Mouse (Mus musculus) heart, embryonic 11.5 days (tissue): ENCODE data around the gene Ak1. TPM values are rescaled to one million over a fixed set of nuclear protein-coding genes. Genes with fewer than 3 reads are reported as not detected.

ENCODE experiments used
- ATAC-seq: fragments of 200-750 bp; cut with Nextera tagmentation; replicated peaks from 2 replicates; pipeline ENCODE4 v1.8.0; 2017; ENCODE audit warnings: moderate library complexity; ENCODE audit not compliant: insufficient number of reproducible peaks, low FRiP score, low TSS enrichment
- H3K27ac ChIP-seq: fragments of 300-500 bp; sonication (generic); 2 replicates; pipeline ENCODE4 v1.5.1; 2014; ENCODE audit warnings: mild to moderate bottlenecking, low read depth, low read length
- H3K27me3 ChIP-seq: fragments of 300-500 bp; sonication (generic); 2 replicates; pipeline ENCODE4 v1.6.1; 2014; ENCODE audit warnings: mild to moderate bottlenecking, low read length, mixed read lengths; ENCODE audit not compliant: control insufficient read depth, insufficient read depth
- H3K36me3 ChIP-seq: fragments of 300-500 bp; sonication (generic); 2 replicates; pipeline ENCODE4 v1.6.1; 2014; ENCODE audit warnings: mild to moderate bottlenecking, low read length, moderate library complexity, mixed read lengths; ENCODE audit not compliant: control insufficient read depth, insufficient read depth
- H3K4me1 ChIP-seq: fragments of 300-500 bp; sonication (generic); 2 replicates; pipeline ENCODE4 v1.6.1; 2014; ENCODE audit warnings: low read length; ENCODE audit not compliant: control insufficient read depth, insufficient read depth
- H3K4me2 ChIP-seq: fragments of 300-500 bp; sonication (generic); 2 replicates; pipeline ENCODE4 v1.6.1; 2014; ENCODE audit warnings: mild to moderate bottlenecking, moderate library complexity
- H3K4me3 ChIP-seq: fragments of 300-500 bp; sonication (generic); 2 replicates; pipeline ENCODE4 v1.5.1; 2014; ENCODE audit warnings: low read depth, low read length
- H3K9ac ChIP-seq: fragments of 300-500 bp; sonication (generic); 2 replicates; pipeline ENCODE4 v1.6.1; 2014; ENCODE audit warnings: mild to moderate bottlenecking, low read depth, low read length, moderate library complexity
- H3K9me3 ChIP-seq: fragments of 300-500 bp; sonication (generic); replicated peaks from 2 replicates; pipeline ENCODE4 v1.6.1; 2016; ENCODE audit warnings: low read length; ENCODE audit not compliant: control insufficient read depth
- WGBS: fragments of 180-500 bp; shearing (Covaris S2); extraction: QIAGEN DNeasy Blood & Tissue Kit; methylation state at CpG from one replicate; pipeline ENCODE4 v1.1.7; 2014; ENCODE audit not compliant: insufficient replicate concordance; 5-methylcytosine and 5-hydroxymethylcytosine counted together
- polyA plus RNA-seq: library from polyadenylated mRNA; unstranded; fragments of >200 nt; fragmentation: Nextera tagmentation; extraction: Ambion mirVana; gene quantifications from 2 replicates; pipeline ENCODE4 v1.2.1, GENCODE M21; 2014

Gene Ak1
- 212 and 221 TPM in 2 replicates for polyA plus RNA-seq

DNA sequence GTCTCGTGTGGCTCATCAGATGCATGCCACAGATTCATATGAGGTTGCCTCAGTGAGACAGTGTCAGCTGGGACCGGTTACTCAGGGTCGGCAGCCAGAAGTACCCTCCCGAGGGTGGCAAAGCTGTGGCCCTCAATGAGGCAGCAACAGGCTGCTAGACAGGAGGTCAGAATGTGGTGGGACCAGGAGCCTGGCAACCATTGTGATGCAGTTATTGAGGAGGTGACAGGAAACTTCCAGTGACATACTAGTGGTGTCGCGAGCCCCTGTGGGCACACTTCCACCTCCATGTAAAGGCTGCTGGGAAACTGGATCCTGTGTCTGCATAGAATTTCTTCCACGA is at the start of gene Ak1:
Ak1 (plus strand) TSS at position 242 of the 343 bp plus-strand sequence.
- 4% methylated on average over 7 of the region's 7 CpGs for WGBS
- Histone ChIP-seq H3K36me3 (peaks cover 10% of the 10 kb centered on the region), H3K4me1 (peaks cover 60% of the 10 kb centered on the region), H3K4me2 (peak within 1 kb of the TSS; percentile 46), H3K4me3 (no peak within 1 kb of the TSS), H3K27me3 (no peaks in the 10 kb centered on the region), H3K9me3 (no peaks in the 10 kb centered on the region), H3K27ac (peak within 1 kb of the TSS; percentile 96), H3K9ac (peak within 1 kb of the TSS; percentile 52; the same call in 1 of the 2 replicates)
- peak; percentile 1; the same call in 1 of the 2 replicates for ATAC-seq

DNA sequence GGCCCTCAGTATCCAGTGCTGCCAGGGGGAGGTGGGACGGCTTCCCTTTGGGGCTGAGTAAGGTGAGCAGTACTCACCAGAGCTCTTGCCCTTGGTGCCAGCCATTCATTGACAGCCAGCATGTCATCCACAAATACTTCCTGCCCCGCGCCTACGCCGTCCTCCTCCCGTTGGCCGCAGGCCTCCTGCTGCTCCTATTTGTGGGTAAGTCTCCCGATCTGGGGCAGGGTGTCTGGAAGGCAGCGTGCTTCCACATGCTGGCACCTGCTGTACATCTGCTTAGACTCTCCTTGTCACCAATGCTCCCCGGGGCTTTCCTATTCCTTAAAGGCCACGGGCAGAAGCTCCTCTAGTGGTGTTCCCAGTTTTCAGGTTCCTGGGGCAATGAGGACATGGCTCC is 49.4 kb upstream of the Ak1 start:
- Histone ChIP-seq H3K9ac (no peak overlapping the region), H3K4me1 (peaks cover 10% of the 10 kb centered on the region), H3K27ac (no peak overlapping the region), H3K4me2 (no peak overlapping the region), H3K36me3 (peaks cover 6% of the 10 kb centered on the region; the same call in 1 of the 2 replicates), H3K4me3 (no peak overlapping the region), H3K9me3 (no peaks in the 10 kb centered on the region), H3K27me3 (peaks cover 15% of the 10 kb centered on the region)
- ATAC-seq = no peak
- WGBS = 87% methylated on average over 11 of the region's 11 CpGs

DNA sequence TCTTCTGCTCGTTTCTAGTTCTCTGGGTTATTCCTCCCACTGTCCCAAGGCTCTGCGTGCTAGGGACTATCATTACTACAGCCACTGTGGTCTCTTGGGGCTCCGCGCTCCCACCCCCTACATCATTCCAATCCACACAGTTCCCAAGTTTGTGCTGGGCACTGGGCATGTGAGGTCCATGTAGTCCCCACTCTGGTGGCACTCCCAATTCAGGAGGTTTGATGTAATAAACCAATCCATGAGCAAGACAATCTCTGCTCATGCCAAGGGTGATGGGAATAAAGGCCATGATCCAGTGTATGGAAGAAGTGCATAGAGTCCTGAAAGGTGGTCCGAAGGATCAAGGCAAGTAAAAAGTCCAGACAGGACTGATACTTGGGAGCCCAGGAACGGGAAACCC is 47.1 kb upstream of the Ak1 start, which contains the start of gene Pip5kl1:
Pip5kl1 (plus strand) TSS at position 301 of the 400 bp plus-strand sequence.
- H3K9ac ChIP-seq = peak within 1 kb of the TSS; percentile 53; the same call in 1 of the 2 replicates
- peaks cover 37% of the 10 kb centered on the region for H3K27me3 ChIP-seq
- peak within 1 kb of the TSS; percentile 82 for H3K4me2 ChIP-seq
- peaks cover 10% of the 10 kb centered on the region for H3K4me1 ChIP-seq
- peaks cover 3% of the 10 kb centered on the region; the same call in 1 of the 2 replicates for H3K36me3 ChIP-seq
- peak within 1 kb of the TSS; percentile 42 for H3K4me3 ChIP-seq
- H3K27ac ChIP-seq = no peak within 1 kb of the TSS
- H3K9me3 ChIP-seq = no peaks in the 10 kb centered on the region
- ATAC-seq = no peak
- WGBS = 75% methylated on average over 6 of the region's 6 CpGs

DNA sequence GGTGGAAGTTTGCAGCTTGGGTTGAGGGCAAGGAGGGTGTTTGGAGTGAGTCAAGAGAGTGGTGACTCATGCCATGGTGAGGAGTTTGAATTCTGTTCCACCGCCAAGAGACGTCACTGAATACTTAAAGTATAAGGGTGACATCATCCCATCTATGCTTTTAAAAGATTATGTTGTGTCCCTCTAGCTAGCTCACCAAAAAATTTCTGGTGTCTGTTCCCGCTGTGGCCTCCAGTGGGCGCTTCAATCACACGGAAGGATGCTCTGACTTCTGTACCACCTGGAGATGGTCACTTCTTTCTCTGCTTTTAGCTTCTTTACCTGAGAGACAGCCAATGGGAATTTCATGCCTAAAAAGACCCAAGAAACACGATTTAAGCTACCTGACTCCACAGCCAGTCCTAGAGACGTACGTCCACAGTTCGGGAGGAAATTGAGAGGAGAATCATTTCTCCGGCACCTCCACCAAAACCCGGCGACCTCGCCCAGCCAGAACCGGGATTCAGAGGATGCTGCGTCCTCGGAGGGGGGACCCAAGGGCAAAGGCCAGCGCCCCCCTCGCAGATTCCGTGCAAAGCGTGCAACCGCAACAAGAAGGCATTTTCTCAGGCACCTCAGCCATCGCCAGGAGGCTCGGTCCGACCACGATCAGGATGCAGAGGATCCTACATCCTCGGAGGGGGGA is 46.5 kb upstream of the Ak1 start:
- WGBS = 2% methylated on average over 26 of the region's 26 CpGs

DNA sequence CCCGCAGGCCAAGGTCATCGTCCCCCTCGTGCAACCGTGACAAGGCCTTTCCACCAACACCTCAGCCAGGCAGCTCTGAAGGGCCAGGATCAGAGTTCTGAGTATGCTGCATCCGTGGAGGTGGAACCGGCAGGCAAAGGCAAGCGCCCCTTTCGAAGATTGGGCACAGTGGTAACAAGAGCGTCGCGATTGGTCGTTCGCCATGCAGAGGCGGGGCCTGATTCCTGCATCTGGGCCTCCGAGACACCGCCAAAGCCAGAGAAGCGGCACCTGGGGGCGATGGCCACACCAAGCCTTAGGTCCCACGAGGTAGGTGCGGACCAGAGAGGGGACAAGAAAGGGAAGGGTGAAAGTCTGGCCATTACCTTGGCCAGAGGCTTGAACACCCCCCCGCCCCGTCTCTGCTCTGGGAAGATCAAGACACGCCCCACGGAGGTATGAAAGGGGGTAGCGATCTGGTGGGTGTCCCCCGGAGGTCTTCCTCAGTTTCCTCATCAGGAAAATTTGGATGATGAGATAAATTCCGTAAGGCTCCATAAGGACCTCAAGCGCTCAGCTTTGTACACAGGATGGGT is 45.9 kb upstream of the Ak1 start, which contains the start of gene 9430097D07Rik:
9430097D07Rik (minus strand) TSS at position 99 of the 575 bp plus-strand sequence.
- Histone ChIP-seq H3K4me2 (peak within 1 kb of the TSS; percentile 82), H3K27me3 (peaks cover 47% of the 10 kb centered on the region), H3K4me1 (peaks cover 10% of the 10 kb centered on the region), H3K9ac (peak within 1 kb of the TSS; percentile 53; the same call in 1 of the 2 replicates), H3K9me3 (no peaks in the 10 kb centered on the region), H3K27ac (no peak within 1 kb of the TSS), H3K4me3 (peak within 1 kb of the TSS; percentile 42), H3K36me3 (peaks cover 3% of the 10 kb centered on the region; the same call in 1 of the 2 replicates)
- whole genome bisulfite sequencing = 6% methylated on average over 28 of the region's 28 CpGs
- ATAC-seq = no peak

More for the DNA sequence above, 46.5 kb upstream of the Ak1 start:
- Histone ChIP-seq H3K27me3 (peaks cover 42% of the 10 kb centered on the region), H3K4me1 (peaks cover 10% of the 10 kb centered on the region), H3K4me2 (peak overlapping the region; percentile 82), H3K4me3 (peak overlapping the region; percentile 42), H3K9ac (peak overlapping the region; percentile 53; the same call in 1 of the 2 replicates), H3K36me3 (peaks cover 3% of the 10 kb centered on the region; the same call in 1 of the 2 replicates), H3K9me3 (no peaks in the 10 kb centered on the region), H3K27ac (no peak overlapping the region)
- ATAC-seq = no peak

DNA sequence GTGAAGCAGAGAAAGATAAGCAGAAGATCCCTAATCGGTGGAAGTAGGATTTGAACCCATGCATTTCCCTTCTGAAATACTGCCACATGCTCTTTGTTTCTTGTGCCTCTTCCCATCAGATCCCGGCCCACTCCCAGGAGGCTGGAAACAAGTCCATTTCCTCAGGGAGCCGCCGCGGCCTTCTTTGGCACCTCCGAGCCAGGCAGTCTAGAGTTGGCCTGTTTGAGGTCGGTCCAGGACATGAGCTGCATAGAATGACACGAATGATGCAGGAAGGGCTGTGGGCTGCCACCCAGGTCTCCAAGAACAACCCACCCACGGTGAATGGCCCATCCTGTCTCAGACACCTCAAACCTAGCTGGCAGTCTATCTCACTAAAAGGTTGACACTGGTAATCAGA is 45.0 kb upstream of the Ak1 start:
- peaks cover 7% of the 10 kb centered on the region for H3K4me1 ChIP-seq
- no peak overlapping the region for H3K4me3 ChIP-seq
- H3K9me3 ChIP-seq = no peaks in the 10 kb centered on the region
- no peak overlapping the region for H3K27ac ChIP-seq
- ATAC-seq = no peak
- peaks cover 48% of the 10 kb centered on the region for H3K27me3 ChIP-seq
- no peak overlapping the region for H3K4me2 ChIP-seq
- peaks cover 3% of the 10 kb centered on the region; the same call in 1 of the 2 replicates for H3K36me3 ChIP-seq
- H3K9ac ChIP-seq = no peak overlapping the region
- WGBS = 86% methylated on average over 9 of the region's 9 CpGs

DNA sequence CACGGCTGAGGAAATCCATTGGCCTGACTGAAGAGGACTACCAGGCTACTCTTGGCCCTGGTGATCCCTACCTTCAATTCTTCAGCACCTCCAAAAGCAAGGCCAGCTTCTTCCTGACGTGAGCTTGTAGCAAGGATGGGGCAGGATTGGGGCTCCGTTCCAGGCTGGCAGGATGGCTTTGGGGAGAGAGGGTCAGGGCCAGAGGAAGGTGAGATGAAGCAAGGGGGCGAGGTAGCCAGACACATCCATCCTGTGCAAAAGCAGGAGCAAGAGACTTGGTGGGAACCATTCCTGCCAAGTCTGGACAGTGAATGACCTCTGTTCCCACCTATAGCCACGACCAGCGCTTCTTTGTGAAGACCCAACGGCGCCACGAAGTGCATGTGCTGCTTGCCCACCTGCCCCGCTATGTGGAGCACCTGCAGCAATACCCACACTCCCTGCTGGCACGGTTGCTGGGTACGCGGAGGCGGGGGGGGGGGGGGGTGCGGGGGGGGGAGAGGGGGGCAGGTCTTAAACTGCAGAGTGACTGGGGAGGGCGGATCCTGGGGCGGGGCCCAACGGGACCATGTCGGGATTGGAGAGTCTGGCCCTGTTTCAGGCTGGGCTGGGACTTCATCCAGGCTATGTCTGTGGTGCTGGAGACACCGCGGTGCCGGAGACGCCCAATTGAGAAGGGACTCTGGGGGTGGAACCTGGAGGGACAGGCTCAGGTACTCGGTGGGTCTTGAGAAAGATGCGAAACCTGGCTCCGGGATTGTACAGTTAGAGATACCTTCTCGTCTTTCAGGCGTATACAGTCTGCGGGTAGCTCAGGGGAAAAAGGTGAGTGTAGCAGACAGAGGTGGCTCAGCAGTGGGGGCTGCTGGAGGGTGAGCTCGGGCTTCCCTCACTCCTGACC is 43.2 kb upstream of the Ak1 start:
- Histone ChIP-seq H3K27ac (no peak overlapping the region), H3K36me3 (no peaks in the 10 kb centered on the region), H3K4me2 (no peak overlapping the region), H3K4me3 (no peak overlapping the region), H3K4me1 (0 out of 2 replicates have a peak, but pooled peaks cover 4% of the 10 kb centered on the region), H3K27me3 (peaks cover 48% of the 10 kb centered on the region), H3K9ac (no peak overlapping the region), H3K9me3 (no peaks in the 10 kb centered on the region)
- ATAC-seq = no peak
- WGBS = 40% methylated on average over 24 of the region's 30 CpGs

DNA sequence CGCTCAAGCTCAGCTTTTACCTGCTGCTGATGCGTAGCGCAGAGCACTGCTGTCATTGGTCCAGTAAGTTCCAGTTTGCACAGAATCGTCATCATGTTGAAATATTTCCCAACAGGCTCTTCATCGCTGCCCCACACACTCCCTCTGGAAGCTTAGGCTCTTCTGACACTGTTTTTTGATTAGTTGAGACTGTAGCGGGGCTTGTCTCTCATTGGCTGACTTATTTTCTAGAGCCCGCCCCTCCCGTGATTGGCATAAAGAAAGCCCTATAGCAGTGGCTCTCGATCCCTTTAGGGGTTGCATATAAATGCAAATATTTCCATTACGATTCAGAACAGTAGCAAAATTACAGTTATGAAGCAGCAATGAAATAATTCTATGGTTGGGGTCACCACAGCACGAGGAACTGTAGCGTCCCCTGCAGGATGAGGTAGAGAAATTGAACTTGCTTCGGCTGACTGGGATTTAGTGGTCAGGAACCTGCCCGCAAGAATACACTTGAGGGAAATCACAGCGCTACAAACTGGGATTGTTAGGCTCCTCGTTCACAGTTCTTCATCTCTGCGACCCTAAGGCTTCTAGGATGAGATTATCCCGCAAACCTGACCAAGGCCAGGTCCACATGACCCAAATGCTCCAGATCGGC is 40.0 kb upstream of the Ak1 start:
- H3K9me3 ChIP-seq = no peaks in the 10 kb centered on the region
- no peak for ATAC-seq
- WGBS = 31% methylated on average over 19 of the region's 19 CpGs
- H3K36me3 ChIP-seq = no peaks in the 10 kb centered on the region
- H3K27me3 ChIP-seq = peaks cover 36% of the 10 kb centered on the region
- peak overlapping the region; percentile 44 for H3K4me2 ChIP-seq
- no peak overlapping the region for H3K27ac ChIP-seq
- H3K4me1 ChIP-seq = peaks cover 3% of the 10 kb centered on the region
- H3K9ac ChIP-seq = no peak overlapping the region
- peak overlapping the region; percentile 13 for H3K4me3 ChIP-seq
